Mouse (Mus musculus): Measurements from ENCODE around the gene Gm21882. TPM values are rescaled to one million over a fixed set of nuclear protein-coding genes. Genes with fewer than 3 reads are reported as not detected.
"Not testable (repeated sequence)": the region's sequence is repeated elsewhere in the genome, so short reads cannot be mapped to it uniquely, and the experiment has no call there.

The Gm21882 gene
- total RNA-seq (2022) = not detected

DNA sequence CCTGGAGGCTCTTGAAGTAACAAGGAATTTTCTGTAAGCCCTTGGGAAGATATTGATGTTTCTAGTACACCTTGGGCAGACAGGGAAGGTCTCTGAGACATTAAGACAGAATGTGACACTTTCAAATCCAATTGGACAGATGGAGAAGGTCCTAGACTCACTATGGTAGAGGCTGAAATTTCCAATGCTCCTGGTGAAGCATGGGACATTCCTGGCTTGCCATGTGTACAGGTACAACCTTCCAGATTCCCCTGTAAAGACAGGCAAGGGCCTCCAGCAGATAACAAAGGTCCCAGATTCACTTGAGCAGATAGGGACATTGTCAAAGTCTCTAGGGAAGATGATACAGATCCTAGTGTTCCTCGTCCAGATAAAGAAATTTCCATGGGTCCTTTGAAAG is at the start of gene Gm21882:
Gene Gm21882 (minus strand): TSS at position 101 of the 400 bp plus-strand sequence.
- DNase-seq (ENCODE audit: low spot score in 2 of 2) = not testable (repeated sequence)

Other genes starting within 250 kb of the Gm21882 start
- not detected for gene Gm21865, start 64.6 kb downstream of the Gm21882 start, total RNA-seq (2022)

Measured in gastrocnemius, adult 8-10 months (tissue).